Mouse (Mus musculus) frontal cortex, adult 2 months (tissue): Measurements from ENCODE around the gene Phrf1. TPM values are rescaled to one million over a fixed set of nuclear protein-coding genes. Genes with fewer than 3 reads are reported as not detected.
A peak's percentile ranks its signal among the peaks of the same experiment; 100 is the strongest.

ENCODE experiments used
- DNase-seq, 2 experiments: peaks; one replicate each; pipeline ENCODE4 v3.0.0; 2022; ENCODE audit warnings: low spot score in 1 of 2; ENCODE audit errors: extremely low spot score in 1 of 2
- polyA plus RNA-seq: library from polyadenylated mRNA; depleted of rRNA; stranded (reverse); fragments of >200 nt; gene quantifications from 2 replicates; pipeline ENCODE4 v1.2.3, GENCODE M21; 2012; rRNA removed

The Phrf1 gene
- 31.0 and 35.1 TPM in 2 replicates for polyA plus RNA-seq

- DNase-seq: peak; percentile 72 to 95
Observed at GRCm38 (mm10) chr7:141228279-141229067, at the start of gene Phrf1. Phrf1 (plus strand) TSS chr7:141228784.

GRCm38 (mm10) chr7:141188194-141188593, 40.4 kb upstream of the Phrf1 start:
- no peak for DNase-seq

GRCm38 (mm10) chr7:141188733-141189132, 39.9 kb upstream of the Phrf1 start:
- no peak for DNase-seq

- DNase-seq: no peak
Observed at GRCm38 (mm10) chr7:141190220-141190619, 38.4 kb upstream of the Phrf1 start.

- DNase-seq: no peak
Observed at GRCm38 (mm10) chr7:141191036-141191435, 37.5 kb upstream of the Phrf1 start.

GRCm38 (mm10) chr7:141191796-141192685, 36.5 kb upstream of the Phrf1 start:
- no peak for DNase-seq

- no peak for DNase-seq
Observed at GRCm38 (mm10) chr7:141192776-141193347, 35.7 kb upstream of the Phrf1 start.

- peak in 1 of 2 experiments; percentile 34 for DNase-seq
Observed at GRCm38 (mm10) chr7:141193348-141193856, 35.2 kb upstream of the Phrf1 start.

- peak; percentile 92 to 98 for DNase-seq
Observed at GRCm38 (mm10) chr7:141193948-141194347, 34.6 kb upstream of the Phrf1 start, which contains the start of the genes Hras and Lrrc56. Hras (minus strand) TSS chr7:141194005. Lrrc56 (plus strand) TSS chr7:141194157.

- no peak for DNase-seq
Observed at GRCm38 (mm10) chr7:141194409-141194808, 34.2 kb upstream of the Phrf1 start.

GRCm38 (mm10) chr7:141194830-141195229, 33.8 kb upstream of the Phrf1 start:
- DNase-seq: peak; percentile 76 to 88

GRCm38 (mm10) chr7:141195754-141196153, 32.8 kb upstream of the Phrf1 start:
- DNase-seq: no peak

GRCm38 (mm10) chr7:141196619-141197282, 31.8 kb upstream of the Phrf1 start:
- no peak for DNase-seq

- DNase-seq: no peak
Observed at GRCm38 (mm10) chr7:141198121-141198520, 30.5 kb upstream of the Phrf1 start.

GRCm38 (mm10) chr7:141204546-141204945, 24.0 kb upstream of the Phrf1 start:
- DNase-seq: no peak

- DNase-seq: no peak
Observed at GRCm38 (mm10) chr7:141205504-141205903, 23.1 kb upstream of the Phrf1 start.

- DNase-seq: no peak
Observed at GRCm38 (mm10) chr7:141206182-141206937, 22.2 kb upstream of the Phrf1 start.

- no peak for DNase-seq
Observed at GRCm38 (mm10) chr7:141209526-141209925, 19.1 kb upstream of the Phrf1 start.

GRCm38 (mm10) chr7:141210137-141210536, 18.4 kb upstream of the Phrf1 start:
- DNase-seq: no peak
